Mouse (Mus musculus) bone marrow macrophage, adult 2 months (primary cell): ENCODE measurements around the gene Rpusd3.

ENCODE experiments used
- CTCF ChIP-seq: IDR thresholded peaks from 2 replicates; pipeline ENCODE4 v1.5.1; 2012; ENCODE audit warnings: low read depth, mild to moderate bottlenecking, low read length, moderate library complexity
- POLR2A ChIP-seq: IDR thresholded peaks from 2 replicates; pipeline ENCODE4 v1.6.1; 2012; ENCODE audit warnings: mild to moderate bottlenecking, low read depth, low read length, borderline replicate concordance

DNA sequence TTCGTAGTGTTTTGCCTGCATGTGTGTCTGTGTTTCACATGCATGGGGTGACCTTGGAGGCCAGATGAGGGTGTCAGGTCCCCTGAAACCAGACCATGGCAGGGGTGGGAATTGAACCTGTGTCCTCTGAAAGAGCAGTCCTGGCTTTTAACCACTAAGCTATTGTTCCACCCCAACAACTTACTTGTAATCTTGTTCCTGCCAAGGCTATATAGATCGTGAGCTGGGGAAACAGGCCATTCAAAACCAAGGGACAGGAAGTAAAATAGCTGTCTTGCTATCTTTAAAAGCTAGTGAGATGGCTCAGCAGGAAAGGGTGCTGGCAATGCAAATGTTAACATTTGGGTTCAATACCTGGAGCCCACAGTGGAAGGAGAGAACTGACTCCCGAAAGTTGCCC is 10.8 kb upstream of the Rpusd3 start:
- TF ChIP-seq POLR2A (no peak), CTCF (no peak)
